Mouse (Mus musculus) central nervous system, embryonic 14 days (tissue): ENCODE data around the gene Cbfa2t2. TPM values are rescaled to one million over a fixed set of nuclear protein-coding genes. Genes with fewer than 3 reads are reported as not detected.

ENCODE experiments used
- polyA plus RNA-seq: library from polyadenylated mRNA; depleted of rRNA; stranded (reverse); fragments of >200 nt; gene quantifications from 2 replicates; pipeline ENCODE4 v1.2.3, GENCODE M21; 2012; rRNA removed

Gene Cbfa2t2
- polyA plus RNA-seq: 36.5 and 47.4 TPM in 2 replicates

GRCm38 (mm10) chr2:154436458-154437190 is at the start of gene Cbfa2t2:
Gene Cbfa2t2, plus strand, starts transcription at chr2:154436481.

GRCm38 (mm10) chr2:154407643-154408445 is 28.4 kb upstream of the Cbfa2t2 start, which contains the start of gene Snta1:
Gene Snta1, minus strand, starts transcription at chr2:154408099.

GRCm38 (mm10) chr2:154546711-154547110 is 110.4 kb downstream of the Cbfa2t2 start, which contains the start of gene 1700003F12Rik:
Gene 1700003F12Rik, plus strand, starts transcription at chr2:154547085.

GRCm38 (mm10) chr2:154551476-154551875 is 115.2 kb downstream of the Cbfa2t2 start, which contains the start of gene Actl10:
Gene Actl10, plus strand, starts transcription at chr2:154551776.

GRCm38 (mm10) chr2:154558264-154559039 is 122.2 kb downstream of the Cbfa2t2 start, which contains the start of gene Necab3:
Gene Necab3, minus strand, starts transcription at chr2:154558890.

GRCm38 (mm10) chr2:154569836-154570286 is 133.6 kb downstream of the Cbfa2t2 start, which contains the start of gene E2f1:
Gene E2f1, minus strand, starts transcription at chr2:154569892.

Other genes starting within 250 kb of the Cbfa2t2 start
- 0.06 and 0.07 TPM in 2 replicates for gene Bpifb1, start 245.7 kb upstream of the Cbfa2t2 start, polyA plus RNA-seq
- 0.25 and 0.26 TPM in 2 replicates for gene Bpifb5, start 212.7 kb upstream of the Cbfa2t2 start, polyA plus RNA-seq
- not detected in 2 replicates for gene Bpifb9a, start 178.6 kb upstream of the Cbfa2t2 start, polyA plus RNA-seq
- not detected in 2 replicates for gene Bpifb9b, start 129.3 kb upstream of the Cbfa2t2 start, polyA plus RNA-seq
- gene Cdk5rap1, start 63.5 kb upstream of the Cbfa2t2 start, polyA plus RNA-seq: 10.1 and 11.4 TPM in 2 replicates
- gene Snta1, start 28.4 kb upstream of the Cbfa2t2 start, polyA plus RNA-seq: 9.7 and 11.4 TPM in 2 replicates
- gene 1700003F12Rik, start 110.6 kb downstream of the Cbfa2t2 start, polyA plus RNA-seq: 0.68 and 0.70 TPM in 2 replicates
- 0.07 and 0.10 TPM in 2 replicates for gene Actl10, start 115.3 kb downstream of the Cbfa2t2 start, polyA plus RNA-seq
- gene Necab3, start 122.4 kb downstream of the Cbfa2t2 start, polyA plus RNA-seq: 13.5 and 17.8 TPM in 2 replicates
- gene E2f1, start 133.4 kb downstream of the Cbfa2t2 start, polyA plus RNA-seq: 21.2 and 22.4 TPM in 2 replicates
- gene Pxmp4, start 167.2 kb downstream of the Cbfa2t2 start, polyA plus RNA-seq: 10.3 and 11.8 TPM in 2 replicates
- gene Zfp341, start 176.8 kb downstream of the Cbfa2t2 start, polyA plus RNA-seq: 13.8 and 14.3 TPM in 2 replicates
- 0.31 and 0.66 TPM in 2 replicates for gene 4930519P11Rik, start 177.0 kb downstream of the Cbfa2t2 start, polyA plus RNA-seq
- gene Chmp4b, start 215.2 kb downstream of the Cbfa2t2 start, polyA plus RNA-seq: 208 and 217 TPM in 2 replicates